Mouse (Mus musculus) layer of hippocampus, adult 18-20 months (tissue): ENCODE results near the gene Eml6. TPM values are rescaled to one million over a fixed set of nuclear protein-coding genes. Genes with fewer than 3 reads are reported as not detected.
"Not testable (repeated sequence)": the region's sequence is repeated elsewhere in the genome, so short reads cannot be mapped to it uniquely, and the experiment has no call there.

Experiments used
- DNase-seq, 2 experiments: peaks; one replicate each; pipeline ENCODE4 v3.0.0; 2022; ENCODE audit warnings: low spot score in 2 of 2
- long read RNA-seq: library from polyadenylated mRNA; stranded (forward); transcript quantifications from one replicate; pipeline ENCODE4 v2.0.0, GENCODE M21; 2021
- total RNA-seq, 2 experiments: library from RNA; stranded (reverse); gene quantifications; 2 replicates each; pipeline ENCODE4 v1.2.3; 2021

Gene Eml6
- total RNA-seq, result 10 to 100 TPM; 22.2 to 22.9 TPM
- long read RNA-seq, partial matches to known transcripts, result 1 of 4 reads
- long read RNA-seq, other reads (novel, unspliced or antisense), result 3 of 4 reads

DNA sequence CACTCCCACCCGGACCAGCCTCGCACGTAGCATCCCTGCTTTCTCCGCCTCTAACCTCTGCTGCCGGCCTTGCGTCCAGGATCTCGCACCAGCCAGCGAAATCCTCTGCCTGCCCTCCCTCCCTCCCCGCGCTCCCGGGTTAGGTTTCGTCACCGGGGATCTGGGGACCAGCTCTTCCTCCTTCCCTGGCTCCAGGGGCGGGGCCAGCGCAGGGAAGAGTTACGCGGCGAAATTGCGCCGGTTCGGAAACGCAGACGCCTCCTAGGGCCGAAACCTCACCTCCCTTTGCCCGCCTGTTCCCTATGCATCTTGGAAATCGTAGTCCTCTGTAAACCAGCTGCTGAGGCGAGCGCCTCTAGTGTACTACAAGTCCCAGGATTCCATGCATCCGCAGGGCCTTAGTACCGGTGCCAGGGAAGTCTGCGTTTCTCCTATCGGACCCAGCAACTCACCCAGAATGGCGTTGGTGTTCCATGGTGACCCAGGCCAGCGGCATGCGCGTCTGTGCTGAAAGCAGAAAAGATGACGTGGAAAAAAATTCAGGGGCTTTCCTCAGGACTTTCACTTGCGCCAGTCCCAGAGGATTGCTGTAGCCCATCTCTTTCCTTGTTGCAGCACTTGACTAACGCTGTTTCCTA, at the start of gene Eml6:
Gene Eml6 (minus strand): TSS at position 199 of the 638 bp plus-strand sequence.
- DNase-seq, result peak; percentile 96 to 98

DNA sequence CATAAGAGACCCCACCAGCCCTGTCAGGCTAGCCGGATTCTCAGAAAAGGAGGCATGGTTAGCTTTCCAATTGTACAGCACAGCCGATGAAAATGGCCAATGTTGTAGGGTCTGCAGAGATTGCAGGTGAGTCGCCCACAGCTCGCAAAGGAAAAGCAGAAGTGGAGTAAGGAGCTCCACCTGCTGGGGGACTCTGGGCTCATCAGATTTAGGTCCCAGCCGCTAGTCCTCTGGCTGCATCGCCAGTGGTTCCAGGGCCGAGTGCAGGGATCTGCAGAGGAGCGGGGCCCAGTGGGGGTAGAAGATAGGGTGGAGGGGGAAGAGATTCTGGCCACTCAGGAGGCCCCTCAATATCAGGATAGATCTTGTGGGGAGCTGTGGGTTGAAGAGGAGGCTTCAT, 31.5 kb upstream of the Eml6 start:
- DNase-seq, result no peak

DNA sequence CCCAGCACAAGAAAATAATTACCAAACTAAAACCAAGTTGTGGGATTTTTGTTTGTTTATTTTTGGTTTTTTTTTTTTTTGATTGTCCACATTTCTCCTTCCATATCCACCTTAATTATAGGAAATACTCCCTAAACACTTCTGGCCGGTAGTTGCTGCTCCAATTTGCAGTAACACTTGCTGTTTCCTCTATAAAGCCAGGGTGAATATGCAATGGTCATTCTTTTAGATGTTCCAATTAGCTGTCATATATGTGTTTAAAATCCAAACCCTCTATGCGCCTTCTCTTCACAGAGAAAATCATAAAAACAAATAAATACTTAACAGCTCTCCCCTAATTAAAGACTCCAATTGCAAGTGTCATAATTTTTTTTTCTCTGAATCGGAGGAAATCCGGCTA, 689 bp downstream of the Eml6 start:
- no peak for DNase-seq

DNA sequence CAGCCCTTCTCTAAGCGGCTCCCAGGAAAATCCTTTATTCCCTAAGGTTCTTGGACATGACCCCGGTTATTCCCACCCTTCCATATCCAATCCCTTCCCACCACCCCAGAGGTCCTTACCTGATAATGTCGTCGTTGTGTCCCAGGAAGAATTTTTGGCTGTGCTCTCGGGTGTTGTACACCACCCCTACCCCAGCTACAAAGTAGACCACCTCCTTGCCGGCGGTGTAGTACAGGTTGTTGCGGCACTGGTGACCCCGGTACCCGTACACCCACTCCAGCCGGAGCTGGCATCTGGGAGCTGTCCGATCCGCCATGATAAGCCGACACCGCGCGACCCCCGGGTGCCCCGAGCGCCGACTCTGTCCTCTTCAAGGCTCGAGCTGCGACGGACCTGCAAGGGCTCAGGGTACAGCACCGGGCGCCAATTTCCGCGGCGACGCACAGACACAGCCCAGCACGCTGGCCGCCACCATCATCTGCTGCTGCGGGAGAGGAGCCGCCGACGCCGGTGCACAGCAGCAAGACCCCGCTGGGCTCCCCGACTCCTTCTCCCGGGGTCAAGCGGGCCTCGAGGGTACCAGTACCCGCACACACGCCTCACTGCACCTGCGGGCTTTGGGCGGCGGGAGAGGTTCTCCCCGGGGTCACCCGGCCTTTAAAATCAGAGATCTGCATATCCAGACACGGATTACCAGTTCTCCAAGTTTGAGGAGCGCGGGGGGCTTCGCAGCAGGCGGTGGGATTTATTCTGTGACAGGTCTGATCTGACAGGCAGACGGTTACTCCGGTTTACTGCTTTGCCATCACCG, 1.4 kb downstream of the Eml6 start:
- DNase-seq, result peak; percentile 32 to 59

DNA sequence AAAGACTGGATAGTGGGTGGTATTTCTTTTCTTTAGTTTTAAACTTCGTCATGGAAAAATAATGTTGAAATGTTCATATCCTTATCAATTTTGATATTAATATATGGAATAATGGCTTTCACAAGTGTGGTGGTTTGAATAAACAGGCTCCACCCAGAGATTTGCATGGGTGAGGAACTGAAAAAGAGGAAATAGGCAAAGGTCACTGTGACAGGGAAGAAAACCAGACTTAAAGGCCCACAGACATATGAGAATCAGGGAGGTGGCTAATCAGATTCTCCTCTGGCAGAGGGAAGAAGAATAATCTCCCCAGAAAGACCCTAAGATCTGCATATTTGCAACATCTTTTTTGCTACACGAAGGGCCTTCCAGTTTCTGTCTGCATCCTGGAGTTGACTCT, 39.6 kb downstream of the Eml6 start:
- no peak for DNase-seq

DNA sequence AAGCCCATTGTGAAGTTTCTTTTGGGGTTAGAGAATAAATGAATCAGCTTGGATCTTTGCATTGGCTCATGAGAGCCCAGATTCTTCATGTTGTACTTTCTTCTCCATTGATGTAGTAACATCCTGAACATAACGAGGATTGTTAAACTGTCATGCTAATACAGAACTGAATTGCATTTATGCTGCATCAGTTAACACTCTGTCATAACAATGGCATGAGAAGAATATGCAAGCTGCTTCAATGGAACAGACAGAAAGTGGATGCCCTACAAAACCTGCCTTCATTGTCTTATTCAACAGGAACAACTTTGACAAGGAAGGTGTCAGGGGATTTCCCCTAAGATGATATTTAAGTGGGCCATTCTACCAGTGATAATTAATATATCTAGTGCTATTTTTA, 57.0 kb downstream of the Eml6 start:
- no peak for DNase-seq

DNA sequence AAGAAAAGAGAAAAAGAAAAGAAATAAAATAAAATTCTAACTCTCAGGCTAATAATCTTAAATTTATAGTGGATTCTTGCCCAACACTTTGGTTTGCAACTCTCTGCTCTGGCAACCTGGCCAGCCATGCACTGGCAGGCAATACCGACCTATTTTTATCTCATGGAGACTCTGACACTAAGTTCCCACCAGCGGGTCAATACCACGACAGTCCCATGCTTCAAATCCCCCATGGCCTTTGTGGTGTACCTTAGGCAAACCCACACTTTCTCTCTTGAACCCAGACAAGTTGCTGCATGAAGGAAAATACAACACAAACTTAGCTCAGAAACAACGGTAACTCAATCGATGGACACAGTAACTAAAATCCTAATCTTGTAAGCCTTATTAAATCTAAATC, 66.5 kb downstream of the Eml6 start:
- DNase-seq, result no peak

DNA sequence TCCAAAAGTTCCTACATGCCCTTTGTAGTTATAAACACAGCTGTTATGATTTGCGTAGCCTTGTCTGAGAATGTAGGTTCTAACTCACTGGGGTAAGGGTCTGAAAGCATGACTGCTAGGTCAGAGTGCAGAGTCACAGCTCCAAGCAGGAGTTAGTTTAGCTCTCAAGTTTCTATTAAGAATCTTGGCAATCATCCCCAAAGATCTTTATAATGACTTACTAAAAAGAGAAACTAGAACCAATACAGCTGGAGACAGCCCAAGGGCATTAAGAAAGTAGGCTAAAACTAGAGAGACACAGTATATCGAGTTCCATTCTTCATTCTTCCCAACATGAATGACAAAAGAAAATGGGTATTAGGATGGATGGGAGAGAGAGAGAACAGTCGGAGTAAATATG, 81.2 kb downstream of the Eml6 start:
- DNase-seq, result no peak

DNA sequence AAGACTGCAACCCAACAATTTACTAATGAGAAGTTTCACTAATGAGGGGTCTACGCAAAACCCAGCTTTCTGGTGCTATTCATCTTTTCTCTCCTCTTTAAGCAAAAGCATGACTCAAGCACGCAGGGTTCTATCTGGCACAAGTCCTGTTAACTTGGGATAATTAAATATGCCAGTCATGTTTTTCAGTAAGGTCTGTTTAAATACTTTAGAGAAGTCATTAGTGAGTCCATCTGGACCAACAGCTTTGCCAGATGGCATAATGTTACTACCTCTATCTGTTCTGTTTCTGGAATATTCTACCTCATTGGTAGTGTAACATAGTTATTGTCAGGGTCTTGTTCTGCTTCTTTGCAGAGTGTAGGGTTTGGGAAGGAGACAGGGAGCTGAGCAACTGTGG, 101.5 kb downstream of the Eml6 start:
- DNase-seq, result peak; percentile 74 to 89

DNA sequence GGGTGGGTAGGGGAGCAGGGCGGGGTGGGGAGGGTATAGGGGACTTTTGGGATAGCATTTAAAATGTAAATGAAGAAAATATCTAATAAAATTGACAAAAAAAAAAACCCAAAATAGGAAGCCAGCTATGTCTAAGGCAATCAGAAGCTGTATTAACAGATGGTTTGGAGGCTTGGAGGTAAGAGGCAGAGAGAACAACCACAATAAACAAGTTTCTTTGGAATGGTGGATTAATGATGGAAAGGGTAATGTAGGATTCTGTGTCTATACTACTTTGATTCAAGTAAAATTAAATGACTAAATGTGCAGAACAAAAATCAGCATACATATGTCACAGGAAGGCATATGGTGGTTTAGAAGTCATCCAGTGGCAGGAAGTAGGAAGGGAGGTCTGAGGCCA, 102.0 kb downstream of the Eml6 start:
- DNase-seq, result no peak

DNA sequence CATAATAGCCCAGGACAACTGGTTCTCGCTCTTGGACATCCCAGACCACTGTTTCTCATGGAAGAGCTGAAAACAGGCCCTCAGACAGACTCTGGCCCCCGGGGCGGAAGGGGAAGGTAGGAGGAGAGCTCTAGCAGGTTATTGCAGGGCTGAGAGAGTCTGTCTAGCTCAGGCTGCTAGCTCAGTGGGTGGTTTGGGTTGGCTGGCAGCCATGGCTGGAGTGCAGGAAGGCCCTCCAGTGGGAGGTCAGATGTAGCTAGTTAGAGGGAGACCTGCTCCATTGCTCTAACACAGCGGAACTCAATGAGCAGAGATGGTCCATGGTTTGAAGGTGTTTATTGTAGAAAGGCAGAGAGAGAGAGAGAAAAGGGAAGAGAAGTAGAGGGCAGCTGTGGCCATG, 112.7 kb downstream of the Eml6 start:
- no peak for DNase-seq

DNA sequence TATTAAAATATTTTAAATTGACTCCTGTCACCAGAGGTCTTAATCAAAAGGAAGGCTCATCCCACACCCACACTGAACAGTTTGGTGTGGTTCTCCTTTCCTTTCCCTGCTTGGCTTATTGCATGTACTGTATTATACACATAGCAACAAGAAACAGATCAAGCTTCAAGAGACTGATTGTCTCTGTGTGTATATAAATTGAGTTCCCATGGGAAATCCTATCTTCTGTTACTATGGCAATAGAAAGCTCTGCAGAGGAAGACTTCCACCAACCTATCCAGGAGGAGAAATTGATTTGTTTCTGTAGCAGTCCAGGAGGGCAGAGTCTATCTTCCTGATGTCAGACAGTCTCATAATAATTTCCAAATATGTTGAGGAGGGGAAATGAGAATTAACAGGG, 116.5 kb downstream of the Eml6 start:
- DNase-seq, result no peak

DNA sequence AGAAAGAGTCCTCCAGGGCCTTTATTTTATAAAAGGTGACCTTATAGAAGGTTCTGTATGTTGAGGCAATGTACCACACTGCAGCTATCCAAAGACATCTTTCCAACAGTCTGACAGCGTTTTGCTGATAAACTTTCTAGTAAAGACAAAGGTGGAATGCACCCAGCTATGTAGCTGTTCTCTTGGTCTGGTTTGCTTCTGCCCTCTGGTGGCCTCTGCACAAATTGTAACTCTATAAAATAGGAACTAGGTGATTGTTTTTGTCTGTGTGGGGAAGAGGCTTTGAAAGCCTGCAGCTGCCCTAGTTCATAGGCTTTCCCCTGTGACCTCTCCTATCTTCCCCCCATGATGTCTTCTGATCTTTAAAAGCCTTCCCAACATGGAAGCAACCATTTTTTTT, 140.7 kb downstream of the Eml6 start:
- peak; percentile 41 to 89 for DNase-seq

DNA sequence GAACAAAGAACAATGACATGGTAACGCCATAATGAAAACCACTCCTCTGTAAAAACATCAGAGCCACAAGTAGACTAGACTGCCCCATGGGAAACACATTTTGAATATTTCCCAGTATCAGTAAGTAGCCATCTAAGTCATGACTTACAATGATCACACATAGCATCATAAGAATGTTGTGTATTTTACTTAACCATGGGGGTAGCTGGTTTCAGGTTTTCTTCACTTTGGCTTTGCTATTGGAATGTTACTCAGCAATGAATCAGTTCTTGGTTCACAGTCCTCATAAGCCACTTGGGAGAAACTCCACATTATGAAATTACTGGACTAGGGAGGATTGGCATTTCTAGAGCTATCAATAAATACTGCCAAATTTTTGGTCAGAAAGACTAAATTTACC, 141.5 kb downstream of the Eml6 start:
- no peak for DNase-seq

DNA sequence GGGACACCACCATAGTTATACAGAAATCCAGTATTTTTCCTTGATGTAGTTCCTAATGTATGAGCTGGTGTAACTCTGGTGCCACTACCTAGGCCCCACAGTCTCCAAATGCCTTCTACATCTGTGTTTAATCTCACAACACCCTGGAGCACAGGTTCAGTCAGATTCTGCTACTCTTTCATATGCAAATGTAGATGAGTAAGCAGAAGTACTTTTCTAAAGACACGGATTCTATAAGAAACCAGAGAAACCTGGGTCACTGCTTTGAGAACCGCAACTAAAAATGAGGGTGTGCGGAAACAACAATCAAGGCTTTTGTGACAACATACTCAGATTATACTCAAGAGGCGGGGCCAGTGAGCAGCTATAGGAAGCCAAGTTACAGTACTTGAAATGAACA, 142.8 kb downstream of the Eml6 start:
- no peak for DNase-seq

DNA sequence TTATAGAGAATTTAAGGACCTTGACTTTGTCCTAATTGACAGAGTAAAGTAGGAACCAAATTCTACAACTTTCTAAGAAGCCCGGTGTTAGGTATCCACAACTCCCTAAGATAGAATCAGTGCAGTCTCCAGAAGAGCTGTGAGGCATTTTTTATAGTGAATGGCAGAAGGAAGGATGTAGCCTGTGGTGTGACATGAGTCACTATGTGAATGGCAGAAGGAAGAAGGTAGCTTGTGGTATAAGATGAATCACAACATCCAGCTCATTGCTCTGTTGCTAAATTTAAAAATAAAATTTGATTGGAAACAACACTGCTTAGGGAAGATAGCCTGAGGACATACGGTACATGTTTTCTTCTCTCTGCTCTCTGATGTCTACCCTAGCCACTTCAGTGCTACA, 146.2 kb downstream of the Eml6 start:
- no peak for DNase-seq

DNA sequence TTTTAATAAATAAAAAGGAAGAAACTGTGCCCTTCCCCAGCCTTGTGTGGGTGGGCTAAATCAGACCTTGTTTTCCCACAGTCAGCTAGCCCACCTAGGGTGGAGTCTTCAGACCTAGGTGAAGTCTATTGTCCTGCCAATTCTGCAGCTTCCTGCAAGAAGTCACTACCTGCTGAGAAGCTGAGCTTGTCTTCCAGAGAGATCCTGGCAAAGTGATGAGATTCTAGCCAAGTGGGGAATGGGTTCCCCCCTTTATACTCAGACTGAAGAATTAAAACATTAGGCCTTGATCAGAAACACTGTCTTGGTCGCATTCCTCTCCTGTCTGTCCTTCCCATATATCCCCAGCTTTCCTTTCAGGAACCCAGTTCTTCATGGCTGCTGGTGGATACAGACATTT, 147.9 kb downstream of the Eml6 start:
- no peak for DNase-seq

DNA sequence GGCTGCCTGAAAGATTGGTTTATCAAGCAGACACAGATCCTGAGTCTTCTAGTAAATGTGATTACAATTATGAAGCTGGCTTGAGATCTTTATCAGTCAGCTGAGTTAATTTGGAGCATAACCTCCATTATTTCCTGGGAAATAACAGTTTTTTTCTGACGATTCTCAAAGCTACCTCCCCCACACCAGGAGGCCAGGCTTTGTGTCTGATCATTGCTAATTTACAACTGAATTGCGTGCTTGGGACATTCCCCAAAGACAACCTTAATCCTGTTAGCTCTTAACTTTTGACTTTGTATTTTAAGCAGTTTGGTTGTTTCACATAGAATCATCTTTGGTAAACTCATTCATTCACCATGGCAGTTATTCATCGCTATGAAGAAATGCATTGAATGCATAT, 148.6 kb downstream of the Eml6 start:
- no peak for DNase-seq

DNA sequence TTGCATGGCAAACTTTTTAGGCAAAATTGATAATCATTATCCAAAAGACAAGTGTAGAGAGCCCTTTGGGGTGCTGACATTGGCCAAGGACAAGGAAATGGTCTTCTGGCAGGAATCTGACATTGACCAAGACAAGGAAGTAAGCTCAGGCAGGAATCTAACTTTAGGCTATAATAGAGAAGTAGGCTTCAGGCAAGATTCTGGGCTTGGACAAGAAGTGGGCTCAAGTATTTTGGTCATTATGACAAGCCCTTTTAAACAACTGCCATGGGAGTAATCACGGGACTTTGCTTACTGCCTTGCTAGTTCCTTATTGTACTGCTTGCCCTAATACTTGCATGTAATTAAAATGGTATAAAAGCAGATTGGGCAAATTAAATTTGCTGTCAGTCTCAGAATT, 151.1 kb downstream of the Eml6 start:
- DNase-seq, result not testable (repeated sequence)

DNA sequence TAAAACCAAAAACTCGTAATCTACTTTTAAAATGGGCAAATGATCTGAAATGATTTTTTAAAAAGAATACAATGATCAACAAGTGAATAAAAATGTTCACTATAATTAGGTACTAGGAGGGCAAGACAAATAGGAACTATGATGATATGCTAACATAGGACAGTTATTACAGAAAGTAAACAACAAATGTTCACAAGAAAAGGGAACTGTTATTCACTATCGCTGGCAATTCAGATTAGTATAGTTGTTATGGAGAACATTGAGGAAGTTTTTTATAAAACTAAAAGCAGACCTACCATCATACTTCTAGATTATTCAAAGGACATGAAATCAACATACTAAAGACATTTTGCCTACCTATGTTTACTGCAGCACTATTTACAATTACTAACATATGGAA, 155.7 kb downstream of the Eml6 start:
- DNase-seq, result no peak

DNA sequence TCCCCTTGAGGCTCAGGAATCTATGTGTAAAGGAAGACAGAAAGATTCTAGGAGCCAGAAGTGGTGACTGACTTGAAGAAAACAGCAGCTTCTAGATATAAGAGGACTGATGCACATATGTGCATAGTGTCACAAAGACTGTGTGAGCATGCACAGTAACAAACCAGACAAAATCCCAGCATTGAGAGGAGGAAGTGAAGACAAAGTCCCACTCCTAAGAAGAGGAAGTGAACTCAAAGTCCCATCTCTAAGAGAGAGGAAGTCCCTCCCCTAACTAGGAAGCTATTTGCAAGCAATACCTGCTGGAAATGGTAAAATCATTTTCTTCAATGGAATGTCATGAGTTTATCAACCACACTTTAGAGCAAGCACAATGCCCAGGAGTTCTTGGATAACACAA, 161.6 kb downstream of the Eml6 start:
- DNase-seq, result no peak

DNA sequence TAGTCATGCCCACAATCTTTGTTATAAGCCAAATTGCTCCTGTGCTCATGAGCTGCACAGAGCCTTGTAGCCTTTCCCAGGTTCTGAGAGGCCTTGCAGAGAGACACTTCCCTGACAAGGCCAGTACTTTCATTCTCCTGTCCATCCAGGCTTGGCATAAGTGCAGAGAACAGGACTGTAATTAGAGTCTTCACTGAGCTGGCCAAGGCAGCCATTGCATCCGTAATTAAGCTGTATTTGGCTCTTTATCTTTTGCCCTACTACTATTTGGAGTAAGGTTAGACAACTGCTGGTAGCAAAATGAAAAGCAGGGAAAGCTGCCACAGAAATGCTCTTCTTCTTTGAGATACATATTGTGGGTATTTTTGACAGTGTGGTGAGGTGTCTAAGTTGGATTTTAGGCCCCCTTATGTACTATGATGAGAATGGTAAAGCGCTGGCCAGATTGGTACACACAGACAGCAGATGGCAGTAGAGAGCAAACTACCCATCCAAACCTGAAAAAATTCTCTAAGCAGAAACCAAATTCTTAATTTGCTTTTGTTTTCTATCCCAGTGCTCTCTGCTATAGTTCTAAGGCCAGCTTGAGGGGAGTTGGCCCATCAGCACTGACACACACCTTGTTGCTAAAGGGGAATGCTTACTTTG, 164.0 kb downstream of the Eml6 start:
- peak; percentile 19 to 61 for DNase-seq
